Mouse (Mus musculus): ENCODE measurements at regions not wholly inside any gene's neighbourhood (a gene's known extent, or its start where the extent isn't known, plus 50 kb on each side); places are given as distances from the start of the nearest gene placed in this dataset.

GRCm38 (mm10) chr9:59182490-59182889 is 108.9 kb upstream of the Adpgk start:
- no peak for DNase-seq (ENCODE audit: low spot score)
- no peak for ATAC-seq (ENCODE audit: insufficient read depth, low read depth)
- WGBS = 48% methylated on average over 8 of the region's 8 CpGs
- H3K27me3 ChIP-seq (ENCODE audit: control insufficient read depth, insufficient read depth, low read length) = no peaks in the 10 kb centered on the region
- TF ChIP-seq CTCF (IDR thresholded peaks at IDR 0.05; ENCODE audit: low read depth) (no peak), EP300 (IDR thresholded peaks at IDR 0.05; ENCODE audit: low read depth) (no peak)
- no peak overlapping the region for H3K9ac ChIP-seq (replicated peaks; ENCODE audit: low read depth, low read length)
- no peak overlapping the region for H3K4me2 ChIP-seq (ENCODE audit: low read depth, low read length)
- no peaks in the 10 kb centered on the region for H3K9me3 ChIP-seq (replicated peaks; ENCODE audit: control insufficient read depth, low read length)
- no peaks in the 10 kb centered on the region for H3K36me3 ChIP-seq (replicated peaks; ENCODE audit: control insufficient read depth, insufficient read depth, low read length)
- no peaks in the 10 kb centered on the region for H3K4me1 ChIP-seq (ENCODE audit: control insufficient read depth, insufficient read depth)
- no peak overlapping the region for H3K27ac ChIP-seq (ENCODE audit: low read depth)
- no peak overlapping the region for H3K4me3 ChIP-seq (ENCODE audit: low read depth, low read length)

GRCm38 (mm10) chr9:59171576-59171975 is 119.8 kb upstream of the Adpgk start:
- H3K9me3 ChIP-seq (replicated peaks; ENCODE audit: control insufficient read depth, low read length) = 0 out of 2 replicates have a peak, but pooled peaks cover 4% of the 10 kb centered on the region
- no peaks in the 10 kb centered on the region for H3K4me1 ChIP-seq (ENCODE audit: control insufficient read depth, insufficient read depth)
- TF ChIP-seq EP300 (IDR thresholded peaks at IDR 0.05; ENCODE audit: low read depth) (no peak), CTCF (IDR thresholded peaks at IDR 0.05; ENCODE audit: low read depth) (no peak)
- no peaks in the 10 kb centered on the region for H3K36me3 ChIP-seq (replicated peaks; ENCODE audit: control insufficient read depth, insufficient read depth, low read length)
- no peak for DNase-seq (ENCODE audit: low spot score)
- H3K4me2 ChIP-seq (ENCODE audit: low read depth, low read length) = no peak overlapping the region
- 91% methylated on average over 2 of the region's 2 CpGs for WGBS
- no peak for ATAC-seq (ENCODE audit: insufficient read depth, low read depth)
- no peak overlapping the region for H3K27ac ChIP-seq (ENCODE audit: low read depth)
- no peak overlapping the region for H3K9ac ChIP-seq (replicated peaks; ENCODE audit: low read depth, low read length)
- no peaks in the 10 kb centered on the region for H3K27me3 ChIP-seq (ENCODE audit: control insufficient read depth, insufficient read depth, low read length)
- H3K4me3 ChIP-seq (ENCODE audit: low read depth, low read length) = no peak overlapping the region

GRCm38 (mm10) chr9:59163390-59163976 is 127.2 kb upstream of the Neo1 start:
- no peak overlapping the region for H3K9ac ChIP-seq (replicated peaks; ENCODE audit: low read depth, low read length)
- 62% methylated on average over 6 of the region's 6 CpGs for WGBS
- H3K9me3 ChIP-seq (replicated peaks; ENCODE audit: control insufficient read depth, low read length) = no peaks in the 10 kb centered on the region
- no peak overlapping the region for H3K4me3 ChIP-seq (ENCODE audit: low read depth, low read length)
- no peaks in the 10 kb centered on the region for H3K36me3 ChIP-seq (replicated peaks; ENCODE audit: control insufficient read depth, insufficient read depth, low read length)
- H3K27me3 ChIP-seq (ENCODE audit: control insufficient read depth, insufficient read depth, low read length) = no peaks in the 10 kb centered on the region
- no peak overlapping the region for H3K27ac ChIP-seq (ENCODE audit: low read depth)
- DNase-seq (ENCODE audit: low spot score) = no peak
- no peak for ATAC-seq (ENCODE audit: insufficient read depth, low read depth)
- TF ChIP-seq CTCF (IDR thresholded peaks at IDR 0.05; ENCODE audit: low read depth) = no peak
- TF ChIP-seq EP300 (IDR thresholded peaks at IDR 0.05; ENCODE audit: low read depth) = no peak
- H3K4me2 ChIP-seq (ENCODE audit: low read depth, low read length) = no peak overlapping the region
- H3K4me1 ChIP-seq (ENCODE audit: control insufficient read depth, insufficient read depth) = no peaks in the 10 kb centered on the region

- no peak for TF ChIP-seq CTCF (IDR thresholded peaks at IDR 0.05; ENCODE audit: low read depth)
- TF ChIP-seq EP300 (IDR thresholded peaks at IDR 0.05; ENCODE audit: low read depth) = no peak
- no peaks in the 10 kb centered on the region for H3K36me3 ChIP-seq (replicated peaks; ENCODE audit: control insufficient read depth, insufficient read depth, low read length)
- WGBS = 49% methylated on average over 4 of the region's 4 CpGs
- H3K9ac ChIP-seq (replicated peaks; ENCODE audit: low read depth, low read length) = no peak overlapping the region
- ATAC-seq (ENCODE audit: insufficient read depth, low read depth) (no peak), DNase-seq (ENCODE audit: low spot score) (no peak)
- H3K27ac ChIP-seq (ENCODE audit: low read depth) = no peak overlapping the region
- no peaks in the 10 kb centered on the region for H3K27me3 ChIP-seq (ENCODE audit: control insufficient read depth, insufficient read depth, low read length)
- no peaks in the 10 kb centered on the region for H3K9me3 ChIP-seq (replicated peaks; ENCODE audit: control insufficient read depth, low read length)
- H3K4me3 ChIP-seq (ENCODE audit: low read depth, low read length) = no peak overlapping the region
- no peak overlapping the region for H3K4me2 ChIP-seq (ENCODE audit: low read depth, low read length)
- no peaks in the 10 kb centered on the region for H3K4me1 ChIP-seq (ENCODE audit: control insufficient read depth, insufficient read depth)
Observed at GRCm38 (mm10) chr9:59162954-59163353, 126.7 kb upstream of the Neo1 start.

- Histone ChIP-seq H3K4me3 (ENCODE audit: low read depth, low read length) (no peak overlapping the region), H3K9me3 (replicated peaks; ENCODE audit: control insufficient read depth, low read length) (no peaks in the 10 kb centered on the region), H3K36me3 (replicated peaks; ENCODE audit: control insufficient read depth, insufficient read depth, low read length) (no peaks in the 10 kb centered on the region), H3K27ac (ENCODE audit: low read depth) (no peak overlapping the region), H3K27me3 (ENCODE audit: control insufficient read depth, insufficient read depth, low read length) (no peaks in the 10 kb centered on the region), H3K9ac (replicated peaks; ENCODE audit: low read depth, low read length) (no peak overlapping the region), H3K4me2 (ENCODE audit: low read depth, low read length) (no peak overlapping the region), H3K4me1 (ENCODE audit: control insufficient read depth, insufficient read depth) (peaks cover 8% of the 10 kb centered on the region; the same call in 1 of the 2 replicates)
- no peak for TF ChIP-seq CTCF (IDR thresholded peaks at IDR 0.05; ENCODE audit: low read depth)
- TF ChIP-seq EP300 (IDR thresholded peaks at IDR 0.05; ENCODE audit: low read depth) = no peak
- DNase-seq (ENCODE audit: low spot score) (no peak), ATAC-seq (ENCODE audit: insufficient read depth, low read depth) (no peak)
- 33% methylated on average over 5 of the region's 5 CpGs for WGBS
Observed at GRCm38 (mm10) chr9:59157663-59158062, 121.4 kb upstream of the Neo1 start.

GRCm38 (mm10) chr9:59153945-59154344 is 117.7 kb upstream of the Neo1 start:
- ATAC-seq (ENCODE audit: insufficient read depth, low read depth) = no peak
- TF ChIP-seq CTCF (IDR thresholded peaks at IDR 0.05; ENCODE audit: low read depth) = no peak
- no peak for TF ChIP-seq EP300 (IDR thresholded peaks at IDR 0.05; ENCODE audit: low read depth)
- H3K36me3 ChIP-seq (replicated peaks; ENCODE audit: control insufficient read depth, insufficient read depth, low read length) = no peaks in the 10 kb centered on the region
- no peaks in the 10 kb centered on the region for H3K9me3 ChIP-seq (replicated peaks; ENCODE audit: control insufficient read depth, low read length)
- no peaks in the 10 kb centered on the region for H3K27me3 ChIP-seq (ENCODE audit: control insufficient read depth, insufficient read depth, low read length)
- H3K9ac ChIP-seq (replicated peaks; ENCODE audit: low read depth, low read length) = no peak overlapping the region
- DNase-seq (ENCODE audit: low spot score) = no peak
- H3K27ac ChIP-seq (ENCODE audit: low read depth) = no peak overlapping the region
- 28% methylated on average over 3 of the region's 3 CpGs for WGBS
- peaks cover 8% of the 10 kb centered on the region; the same call in 1 of the 2 replicates for H3K4me1 ChIP-seq (ENCODE audit: control insufficient read depth, insufficient read depth)
- no peak overlapping the region for H3K4me3 ChIP-seq (ENCODE audit: low read depth, low read length)
- no peak overlapping the region for H3K4me2 ChIP-seq (ENCODE audit: low read depth, low read length)
